Mouse (Mus musculus) kidney, adult 18-20 months (tissue): Measurements from ENCODE around the gene H2afy.
"Not testable (repeated sequence)": the region's sequence is repeated elsewhere in the genome, so short reads cannot be mapped to it uniquely, and the experiment has no call there.

ENCODE experiments used
- DNase-seq: peaks from one replicate; pipeline ENCODE4 v3.0.0; 2021

Gene H2afy

GRCm38 (mm10) chr13:56069643-56070042 is 66.5 kb downstream of the H2afy start:
- DNase-seq = no peak

- no peak for DNase-seq
These were observed 67.6 kb downstream of the H2afy start for GRCm38 (mm10) chr13:56068517-56068916.

GRCm38 (mm10) chr13:56066904-56067303 is 69.3 kb downstream of the H2afy start:
- DNase-seq = no peak

- no peak for DNase-seq
These were observed 70.0 kb downstream of the H2afy start for GRCm38 (mm10) chr13:56066152-56066551.

GRCm38 (mm10) chr13:56057761-56058160 is 78.4 kb downstream of the H2afy start:
- DNase-seq = no peak

- DNase-seq = no peak
These were observed 80.4 kb downstream of the H2afy start for GRCm38 (mm10) chr13:56055720-56056119.

- no peak for DNase-seq
These were observed 82.1 kb downstream of the H2afy start for GRCm38 (mm10) chr13:56054089-56054488.

GRCm38 (mm10) chr13:56052781-56053180 is 83.4 kb downstream of the H2afy start:
- DNase-seq = no peak

- no peak for DNase-seq
These were observed 85.9 kb downstream of the H2afy start for GRCm38 (mm10) chr13:56050246-56050645.

GRCm38 (mm10) chr13:56042221-56042620 is 93.9 kb downstream of the H2afy start:
- no peak for DNase-seq

GRCm38 (mm10) chr13:56040621-56041020 is 95.5 kb downstream of the H2afy start:
- no peak for DNase-seq

GRCm38 (mm10) chr13:56039610-56040371 is 96.4 kb downstream of the H2afy start:
- no peak for DNase-seq

- no peak for DNase-seq
These were observed 107.2 kb downstream of the H2afy start for GRCm38 (mm10) chr13:56029006-56029405.

GRCm38 (mm10) chr13:56027996-56028395 is 108.2 kb downstream of the H2afy start:
- not testable (repeated sequence) for DNase-seq

GRCm38 (mm10) chr13:56026623-56027022 is 109.5 kb downstream of the H2afy start:
- no peak for DNase-seq

GRCm38 (mm10) chr13:56026026-56026425 is 110.1 kb downstream of the H2afy start:
- DNase-seq = no peak

GRCm38 (mm10) chr13:56025027-56025410 is 111.1 kb downstream of the H2afy start:
- DNase-seq = no peak

GRCm38 (mm10) chr13:56024410-56025026 is 111.6 kb downstream of the H2afy start:
- no peak for DNase-seq
